Mouse (Mus musculus): ENCODE results near the gene Fbxl8. TPM values are rescaled to one million over a fixed set of nuclear protein-coding genes. Genes with fewer than 3 reads are reported as not detected.

The Fbxl8 gene
- polyA plus RNA-seq, 1 experiment from 2014 or later, result 0.72 TPM

DNA sequence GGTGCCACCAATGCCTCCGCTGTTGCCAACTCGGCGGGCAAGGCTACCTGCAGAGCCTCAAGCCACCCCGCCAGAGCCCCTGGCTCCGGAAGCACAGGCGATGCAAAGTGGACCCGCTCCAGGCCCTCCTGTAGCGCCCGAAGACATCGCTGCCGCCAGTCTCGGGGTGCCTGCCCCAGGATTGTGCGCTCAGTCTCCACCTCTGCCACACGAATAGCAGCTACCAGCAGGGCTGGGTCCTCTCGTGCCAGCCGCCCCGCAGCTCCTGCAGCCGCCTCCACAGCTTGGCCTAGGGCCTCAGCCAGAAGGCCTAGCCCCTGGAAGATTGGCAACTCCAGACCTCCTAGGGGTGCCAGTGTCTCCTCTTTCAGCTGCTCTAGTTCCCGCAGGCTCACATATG lies 29.0 kb downstream of the Fbxl8 start:
- WGBS, result 67% methylated on average over 19 of the region's 19 CpGs
- Histone ChIP-seq H3K4me2 (ENCODE audit: low read length) (no peak overlapping the region), H3K4me3 (replicated peaks; ENCODE audit: low read depth, low read length) (no peak overlapping the region), H3K9me3 (ENCODE audit: control insufficient read depth, low read length) (no peaks in the 10 kb centered on the region), H3K27me3 (ENCODE audit: control insufficient read depth, insufficient read depth, low read length) (peaks cover 10% of the 10 kb centered on the region; the same call in 1 of the 2 replicates), H3K27ac (replicated peaks; ENCODE audit: low read depth, low read length) (no peak overlapping the region), H3K36me3 (ENCODE audit: control insufficient read depth, insufficient read depth, low read length) (no peaks in the 10 kb centered on the region), H3K9ac (replicated peaks; ENCODE audit: low read length) (no peak overlapping the region), H3K4me1 (ENCODE audit: control insufficient read depth, insufficient read depth, low read length) (peaks cover 15% of the 10 kb centered on the region)
- no peak for ATAC-seq (ENCODE audit: low FRiP score, low TSS enrichment)
- no peak for DNase-seq

DNA sequence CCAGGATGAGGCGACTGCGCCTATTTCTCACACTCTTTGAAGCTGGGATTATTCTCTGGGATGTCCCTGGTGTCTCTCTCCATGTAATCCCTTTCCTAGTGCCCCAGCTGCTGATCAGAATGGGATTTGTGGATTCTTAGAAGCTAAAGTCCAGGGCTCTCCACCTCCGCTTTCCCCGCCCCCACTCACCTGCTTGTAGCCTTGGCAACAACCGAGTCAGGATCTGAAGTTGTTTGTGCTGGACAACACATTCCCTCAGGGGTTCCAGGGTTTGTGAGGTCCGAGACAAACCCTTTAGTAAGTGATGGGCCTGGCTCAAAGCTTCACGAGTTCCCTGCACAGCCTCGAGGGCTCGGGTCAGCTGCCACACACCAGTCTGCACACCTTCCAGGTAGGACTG lies 30.3 kb downstream of the Fbxl8 start:
- Histone ChIP-seq H3K4me3 (replicated peaks; ENCODE audit: low read depth, low read length) (no peak overlapping the region), H3K27me3 (ENCODE audit: control insufficient read depth, insufficient read depth, low read length) (peaks cover 10% of the 10 kb centered on the region; the same call in 1 of the 2 replicates), H3K4me1 (ENCODE audit: control insufficient read depth, insufficient read depth, low read length) (peaks cover 22% of the 10 kb centered on the region), H3K4me2 (ENCODE audit: low read length) (no peak overlapping the region), H3K9me3 (ENCODE audit: control insufficient read depth, low read length) (no peaks in the 10 kb centered on the region), H3K9ac (replicated peaks; ENCODE audit: low read length) (no peak overlapping the region), H3K27ac (replicated peaks; ENCODE audit: low read depth, low read length) (no peak overlapping the region), H3K36me3 (ENCODE audit: control insufficient read depth, insufficient read depth, low read length) (peaks cover 12% of the 10 kb centered on the region)
- no peak for ATAC-seq (ENCODE audit: low FRiP score, low TSS enrichment)
- no peak for DNase-seq
- 59% methylated on average over 9 of the region's 9 CpGs for whole genome bisulfite sequencing

- H3K9ac ChIP-seq (replicated peaks; ENCODE audit: low read length), result no peak overlapping the region
- no peak overlapping the region for H3K4me2 ChIP-seq (ENCODE audit: low read length)
- H3K36me3 ChIP-seq (ENCODE audit: control insufficient read depth, insufficient read depth, low read length), result peaks cover 17% of the 10 kb centered on the region
- DNase-seq, result no peak
- WGBS, result 73% methylated on average over 11 of the region's 11 CpGs
- H3K9me3 ChIP-seq (ENCODE audit: control insufficient read depth, low read length), result no peaks in the 10 kb centered on the region
- H3K27ac ChIP-seq (replicated peaks; ENCODE audit: low read depth, low read length), result no peak overlapping the region
- peaks cover 18% of the 10 kb centered on the region for H3K4me1 ChIP-seq (ENCODE audit: control insufficient read depth, insufficient read depth, low read length)
- H3K4me3 ChIP-seq (replicated peaks; ENCODE audit: low read depth, low read length), result no peak overlapping the region
- H3K27me3 ChIP-seq (ENCODE audit: control insufficient read depth, insufficient read depth, low read length), result peaks cover 10% of the 10 kb centered on the region; the same call in 1 of the 2 replicates
- ATAC-seq (ENCODE audit: low FRiP score, low TSS enrichment), result no peak
Measured at GRCm38 (mm10) chr8:105295256-105295655, 30.8 kb downstream of the Fbxl8 start.

DNA sequence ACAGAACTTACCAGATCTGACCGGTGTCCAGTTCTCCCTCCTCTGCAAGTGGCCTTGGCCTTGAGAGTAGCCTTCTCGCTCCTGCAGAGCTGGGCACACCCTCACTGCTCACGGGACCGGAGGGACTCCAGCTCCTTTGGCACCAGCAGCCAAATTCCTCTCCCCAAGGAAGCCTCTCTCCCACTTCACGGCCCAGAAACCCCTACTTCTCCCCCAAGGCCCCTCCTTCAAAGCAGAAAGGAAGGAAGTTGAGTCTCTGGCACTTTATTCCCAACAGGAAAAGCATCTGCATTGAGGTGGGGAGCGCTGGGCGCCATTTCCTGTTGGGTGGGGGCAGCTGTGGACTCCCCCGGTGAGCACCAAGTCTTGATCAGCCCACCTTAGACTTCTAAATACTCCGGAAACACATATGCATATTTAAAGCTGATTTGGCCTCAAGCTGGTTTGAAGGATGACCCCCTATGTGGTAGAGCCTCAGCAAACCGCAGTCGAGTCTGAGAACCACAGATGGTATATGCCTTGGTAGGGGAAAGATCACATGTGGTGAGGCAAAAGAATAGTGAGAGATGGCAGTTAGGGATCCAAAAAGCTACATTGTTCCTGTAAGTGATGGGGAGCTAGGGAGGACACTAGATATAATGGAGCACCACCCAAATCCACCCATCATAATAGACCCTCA lies 31.6 kb downstream of the Fbxl8 start, which contains the start of gene Exoc3l:
Gene Exoc3l (minus strand): TSS at position 207 of the 679 bp plus-strand sequence.
- Histone ChIP-seq H3K27me3 (ENCODE audit: control insufficient read depth, insufficient read depth, low read length) (peaks cover 3% of the 10 kb centered on the region; the same call in 1 of the 2 replicates), H3K9me3 (ENCODE audit: control insufficient read depth, low read length) (no peaks in the 10 kb centered on the region), H3K27ac (replicated peaks; ENCODE audit: low read depth, low read length) (no peak within 1 kb of the TSS), H3K4me2 (ENCODE audit: low read length) (peak within 1 kb of the TSS; percentile 95), H3K4me3 (replicated peaks; ENCODE audit: low read depth, low read length) (peak within 1 kb of the TSS; percentile 97), H3K4me1 (ENCODE audit: control insufficient read depth, insufficient read depth, low read length) (peaks cover 12% of the 10 kb centered on the region), H3K36me3 (ENCODE audit: control insufficient read depth, insufficient read depth, low read length) (peaks cover 25% of the 10 kb centered on the region), H3K9ac (replicated peaks; ENCODE audit: low read length) (no peak within 1 kb of the TSS)
- no peak for ATAC-seq (ENCODE audit: low FRiP score, low TSS enrichment)
- DNase-seq, result no peak
- whole genome bisulfite sequencing, result 71% methylated on average over 11 of the region's 11 CpGs

DNA sequence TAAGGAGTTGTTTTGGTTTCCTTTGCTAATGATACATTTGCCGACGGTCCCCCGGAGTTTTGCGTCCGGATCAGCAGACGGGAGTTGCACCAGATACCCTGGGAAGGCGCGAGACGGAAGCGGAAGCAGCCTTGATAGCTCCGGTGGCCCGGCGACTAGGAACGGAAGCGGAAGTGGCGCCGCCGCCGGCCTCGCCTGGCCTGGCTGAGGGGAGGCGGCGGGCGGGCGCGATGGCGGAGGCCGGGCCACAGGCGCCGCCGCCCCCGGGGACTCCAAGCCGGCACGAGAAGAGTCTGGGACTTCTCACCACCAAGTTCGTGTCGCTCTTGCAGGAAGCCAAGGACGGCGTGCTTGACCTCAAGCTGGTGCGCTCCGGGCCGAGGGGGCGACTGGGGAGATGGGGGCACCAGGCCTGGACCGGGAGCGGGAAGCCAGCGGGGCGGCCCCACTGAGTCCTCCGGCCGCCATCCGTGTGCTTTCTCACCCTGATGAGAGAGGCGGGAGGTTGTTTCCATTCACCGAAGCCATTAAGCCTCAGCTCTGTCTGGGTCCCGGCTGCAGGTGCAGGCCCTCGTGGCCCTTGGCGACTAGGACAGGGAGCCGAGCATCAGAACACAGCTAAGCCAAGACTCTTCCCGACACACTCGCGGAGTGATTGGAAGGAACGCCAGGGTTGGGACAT lies 33.2 kb downstream of the Fbxl8 start, which contains the start of gene E2f4:
Gene E2f4 (plus strand): TSS at position 153 of the 682 bp plus-strand sequence.
- Histone ChIP-seq H3K27ac (replicated peaks; ENCODE audit: low read depth, low read length) (peak within 1 kb of the TSS; percentile 68), H3K27me3 (ENCODE audit: control insufficient read depth, insufficient read depth, low read length) (no peaks in the 10 kb centered on the region), H3K4me2 (ENCODE audit: low read length) (peak within 1 kb of the TSS; percentile 95), H3K4me3 (replicated peaks; ENCODE audit: low read depth, low read length) (peak within 1 kb of the TSS; percentile 97), H3K36me3 (ENCODE audit: control insufficient read depth, insufficient read depth, low read length) (peaks cover 41% of the 10 kb centered on the region), H3K9ac (replicated peaks; ENCODE audit: low read length) (peak within 1 kb of the TSS; percentile 93), H3K9me3 (ENCODE audit: control insufficient read depth, low read length) (no peaks in the 10 kb centered on the region), H3K4me1 (ENCODE audit: control insufficient read depth, insufficient read depth, low read length) (peaks cover 12% of the 10 kb centered on the region)
- DNase-seq (peak; percentile 96), ATAC-seq (ENCODE audit: low FRiP score, low TSS enrichment) (peak; percentile 91)
- under 1% methylated on average over 58 of the region's 58 CpGs for WGBS

DNA sequence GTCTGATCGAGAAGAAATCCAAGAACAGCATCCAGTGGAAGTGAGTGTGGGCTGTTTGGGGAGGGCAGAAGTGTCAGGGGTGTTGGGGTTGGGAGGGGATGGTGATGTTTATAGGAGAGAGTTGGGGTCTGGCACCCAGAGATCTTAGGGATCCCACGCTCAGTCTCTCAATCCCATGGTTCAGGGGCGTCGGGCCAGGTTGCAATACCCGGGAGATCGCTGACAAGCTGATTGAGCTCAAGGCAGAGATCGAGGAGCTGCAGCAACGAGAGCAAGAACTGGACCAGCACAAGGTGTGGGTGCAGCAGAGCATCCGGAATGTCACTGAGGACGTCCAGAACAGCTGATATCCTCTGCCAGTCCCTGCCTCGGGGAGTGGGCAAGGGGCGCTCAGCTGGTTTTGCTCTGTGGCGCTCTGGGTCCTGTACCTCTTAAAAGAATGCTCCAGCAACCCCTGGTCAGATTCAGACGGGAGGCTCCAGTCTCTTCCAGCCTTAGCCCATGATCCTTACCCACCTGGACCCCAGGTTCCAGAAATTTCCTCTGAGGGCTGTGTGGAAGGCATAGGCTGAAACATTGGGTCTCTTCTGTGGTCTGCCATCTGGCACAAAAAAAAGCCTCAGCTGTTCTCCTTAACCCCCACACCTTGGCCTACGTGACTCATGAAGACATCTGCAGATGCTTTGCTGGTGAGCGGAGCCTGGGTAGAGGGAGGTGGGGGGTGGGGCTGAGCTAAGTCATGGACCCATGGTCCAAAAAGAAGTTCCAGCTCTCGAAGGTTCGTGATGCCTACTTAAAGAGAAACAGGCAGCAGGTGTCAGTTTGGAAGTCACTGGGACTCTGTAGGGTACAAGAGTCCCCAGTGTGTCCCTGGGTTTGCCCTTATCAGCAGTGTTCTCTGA lies 34.2 kb downstream of the Fbxl8 start:
- Histone ChIP-seq H3K9me3 (ENCODE audit: control insufficient read depth, low read length) (no peaks in the 10 kb centered on the region), H3K4me3 (replicated peaks; ENCODE audit: low read depth, low read length) (peak overlapping the region; percentile 97), H3K4me2 (ENCODE audit: low read length) (peak overlapping the region; percentile 95), H3K9ac (replicated peaks; ENCODE audit: low read length) (peak overlapping the region; percentile 93), H3K27ac (replicated peaks; ENCODE audit: low read depth, low read length) (no peak overlapping the region), H3K36me3 (ENCODE audit: control insufficient read depth, insufficient read depth, low read length) (peaks cover 51% of the 10 kb centered on the region), H3K27me3 (ENCODE audit: control insufficient read depth, insufficient read depth, low read length) (no peaks in the 10 kb centered on the region), H3K4me1 (ENCODE audit: control insufficient read depth, insufficient read depth, low read length) (peaks cover 12% of the 10 kb centered on the region)
- ATAC-seq (ENCODE audit: low FRiP score, low TSS enrichment) (no peak), DNase-seq (no peak)
- 60% methylated on average over 18 of the region's 18 CpGs for WGBS

- H3K4me1 ChIP-seq (ENCODE audit: control insufficient read depth, insufficient read depth, low read length), result peaks cover 12% of the 10 kb centered on the region
- H3K27ac ChIP-seq (replicated peaks; ENCODE audit: low read depth, low read length), result no peak overlapping the region
- H3K4me3 ChIP-seq (replicated peaks; ENCODE audit: low read depth, low read length), result no peak overlapping the region
- H3K36me3 ChIP-seq (ENCODE audit: control insufficient read depth, insufficient read depth, low read length), result peaks cover 64% of the 10 kb centered on the region
- no peak for DNase-seq
- no peak overlapping the region for H3K4me2 ChIP-seq (ENCODE audit: low read length)
- H3K9me3 ChIP-seq (ENCODE audit: control insufficient read depth, low read length), result no peaks in the 10 kb centered on the region
- no peak for ATAC-seq (ENCODE audit: low FRiP score, low TSS enrichment)
- H3K9ac ChIP-seq (replicated peaks; ENCODE audit: low read length), result no peak overlapping the region
- H3K27me3 ChIP-seq (ENCODE audit: control insufficient read depth, insufficient read depth, low read length), result no peaks in the 10 kb centered on the region
- 95% methylated on average over 8 of the region's 8 CpGs for WGBS
Measured at GRCm38 (mm10) chr8:105299962-105300361, 35.5 kb downstream of the Fbxl8 start.

DNA sequence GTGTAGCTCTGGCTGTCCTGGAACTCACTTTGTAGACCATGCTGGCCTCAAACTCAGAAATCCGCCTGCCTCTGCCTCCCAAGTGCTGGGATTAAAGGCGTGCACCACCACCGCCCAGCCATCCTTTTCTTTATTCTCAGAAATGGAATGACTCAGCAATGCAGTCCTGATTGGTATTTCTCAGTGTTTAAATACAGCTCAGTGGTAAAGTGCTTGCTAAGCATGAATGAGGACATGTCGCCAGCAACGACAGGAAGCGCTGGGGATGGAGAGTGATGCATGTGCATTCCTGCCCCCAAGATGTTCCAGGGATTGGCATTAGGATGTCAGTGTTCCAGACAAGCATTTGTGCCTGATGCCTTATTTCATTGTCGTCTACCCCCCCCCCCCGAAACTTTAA lies 38.9 kb downstream of the Fbxl8 start:
- DNase-seq, result no peak
- H3K27ac ChIP-seq (replicated peaks; ENCODE audit: low read depth, low read length), result no peak overlapping the region
- H3K9me3 ChIP-seq (ENCODE audit: control insufficient read depth, low read length), result no peaks in the 10 kb centered on the region
- ATAC-seq (ENCODE audit: low FRiP score, low TSS enrichment), result no peak
- H3K4me3 ChIP-seq (replicated peaks; ENCODE audit: low read depth, low read length), result no peak overlapping the region
- H3K9ac ChIP-seq (replicated peaks; ENCODE audit: low read length), result no peak overlapping the region
- 81% methylated on average over 8 of the region's 8 CpGs for WGBS
- H3K4me2 ChIP-seq (ENCODE audit: low read length), result no peak overlapping the region
- H3K36me3 ChIP-seq (ENCODE audit: control insufficient read depth, insufficient read depth, low read length), result peaks cover 87% of the 10 kb centered on the region
- H3K4me1 ChIP-seq (ENCODE audit: control insufficient read depth, insufficient read depth, low read length), result peaks cover 18% of the 10 kb centered on the region; the same call in 1 of the 2 replicates
- no peaks in the 10 kb centered on the region for H3K27me3 ChIP-seq (ENCODE audit: control insufficient read depth, insufficient read depth, low read length)
